ENCODE assay signal across 19 mouse cellular contexts in genomic region chr7:96596402-96597195, GRCm38 (mm10).
DNase-seq lines count a peak whose midpoint lies in the region; ATAC-seq lines count a peak whose summit lies in the region.
"Had no signal": no experiment of that assay in that cellular context is flagged by ENCODE, and none has a peak within 500 bp of the region (broad histone marks: within the 10 kb centered on the region; RNA-seq: fewer than 3 reads in every experiment).

No protein-coding gene starts in this region.

- H3K9ac ChIP-seq in midbrain, embryonic 16.5 days (ENCODE audit: low read depth, low read length): no peak overlapping the region
- no peak overlapping the region for H3K9ac ChIP-seq in forebrain, embryonic 12.5 days
- H3K9ac ChIP-seq in limb, embryonic 11.5 days (ENCODE audit: low read length): no peak overlapping the region
- H3K9ac ChIP-seq in intestine, embryonic 15.5 days: no peak overlapping the region
- H3K9ac ChIP-seq: heart, embryonic 13.5 days; liver, embryonic 13.5 days; lung, embryonic 15.5 days had no signal

- H3K27ac ChIP-seq in midbrain, embryonic 10.5 days (replicated peaks): 0 out of 2 replicates have a peak overlapping the region, but pooled peaks have one; percentile 17
- no peak overlapping the region for H3K27ac ChIP-seq in midbrain, embryonic 16.5 days (ENCODE audit: low read length)
- H3K27ac ChIP-seq in forebrain, embryonic 12.5 days: peak overlapping the region; percentile 68
- no peak overlapping the region for H3K27ac ChIP-seq in limb, embryonic 11.5 days (replicated peaks; ENCODE audit: low read depth, low read length)
- H3K27ac ChIP-seq in intestine, embryonic 15.5 days: no peak overlapping the region
- H3K27ac ChIP-seq: heart, embryonic 13.5 days; kidney, postnatal 0 days; liver, embryonic 13.5 days; lung, embryonic 15.5 days; macrophage had no signal

- ATAC-seq in midbrain, embryonic 16.5 days: no peak
- ATAC-seq in forebrain, embryonic 12.5 days (ENCODE audit: low FRiP score): peak; percentile 66
- peak; percentile 12; the same call in 1 of the 2 replicates for ATAC-seq in limb, embryonic 11.5 days (ENCODE audit: insufficient number of reproducible peaks, low FRiP score, low TSS enrichment, low read depth)
- ATAC-seq in intestine, embryonic 15.5 days: no peak

- H3K36me3 ChIP-seq in midbrain, embryonic 10.5 days: no peaks in the 10 kb centered on the region
- no peaks in the 10 kb centered on the region for H3K36me3 ChIP-seq in midbrain, embryonic 16.5 days (ENCODE audit: control insufficient read depth, insufficient read depth, low read length)
- H3K36me3 ChIP-seq in forebrain, embryonic 12.5 days (replicated peaks): no peaks in the 10 kb centered on the region
- H3K36me3 ChIP-seq in limb, embryonic 11.5 days (ENCODE audit: control insufficient read depth, insufficient read depth, low read length): no peaks in the 10 kb centered on the region
- H3K36me3 ChIP-seq in intestine, embryonic 15.5 days: no peaks in the 10 kb centered on the region
- H3K36me3 ChIP-seq: heart, embryonic 13.5 days; liver, embryonic 13.5 days; lung, embryonic 15.5 days had no signal

- H3K4me2 ChIP-seq in midbrain, embryonic 16.5 days (ENCODE audit: low read length): no peak overlapping the region
- H3K4me2 ChIP-seq in forebrain, embryonic 12.5 days: no peak overlapping the region
- H3K4me2 ChIP-seq in limb, embryonic 11.5 days (ENCODE audit: low read depth, severe bottlenecking): no peak overlapping the region
- H3K4me2 ChIP-seq in intestine, embryonic 15.5 days (replicated peaks): no peak overlapping the region
- H3K4me2 ChIP-seq: heart, embryonic 13.5 days; liver, embryonic 13.5 days; lung, embryonic 15.5 days had no signal

- 51% methylated on average over 9 of the region's 9 CpGs for WGBS in midbrain, embryonic 10.5 days
- 64% methylated on average over 9 of the region's 9 CpGs for WGBS in midbrain, embryonic 16.5 days
- WGBS in forebrain, embryonic 12.5 days: 27% methylated on average over 9 of the region's 9 CpGs
- 13% methylated on average over 9 of the region's 9 CpGs for WGBS in limb, embryonic 11.5 days
- WGBS in intestine, embryonic 15.5 days: 39% methylated on average over 9 of the region's 9 CpGs

- H3K27me3 ChIP-seq in midbrain, embryonic 10.5 days (ENCODE audit: low read depth, poor library complexity, severe bottlenecking): no peaks in the 10 kb centered on the region
- no peaks in the 10 kb centered on the region for H3K27me3 ChIP-seq in midbrain, embryonic 16.5 days (ENCODE audit: control insufficient read depth, insufficient read depth, low read depth, low read length)
- H3K27me3 ChIP-seq in forebrain, embryonic 12.5 days: no peaks in the 10 kb centered on the region
- no peaks in the 10 kb centered on the region for H3K27me3 ChIP-seq in limb, embryonic 11.5 days (ENCODE audit: control insufficient read depth, insufficient read depth, low read length)
- H3K27me3 ChIP-seq in intestine, embryonic 15.5 days (replicated peaks): no peaks in the 10 kb centered on the region
- H3K27me3 ChIP-seq: liver, embryonic 13.5 days; lung, embryonic 15.5 days had no signal

- no peaks in the 10 kb centered on the region for H3K9me3 ChIP-seq in midbrain, embryonic 10.5 days (replicated peaks)
- no peaks in the 10 kb centered on the region for H3K9me3 ChIP-seq in midbrain, embryonic 16.5 days (replicated peaks; ENCODE audit: control insufficient read depth, low read length, poor library complexity, severe bottlenecking)
- H3K9me3 ChIP-seq in forebrain, embryonic 12.5 days: no peaks in the 10 kb centered on the region
- no peaks in the 10 kb centered on the region for H3K9me3 ChIP-seq in limb, embryonic 11.5 days (ENCODE audit: control insufficient read depth, low read length)
- no peaks in the 10 kb centered on the region for H3K9me3 ChIP-seq in intestine, embryonic 15.5 days
- H3K9me3 ChIP-seq: heart, embryonic 13.5 days; liver, embryonic 13.5 days; lung, embryonic 15.5 days had no signal

- DNase-seq in midbrain, embryonic 10.5 days (ENCODE audit: low spot score): peak; percentile 16
- DNase-seq in embryo, embryonic 11 days: peak; percentile 57
- DNase-seq in limb, embryonic 11.5 days (ENCODE audit: low spot score): peak; percentile 44
- DNase-seq in cerebellum, adult 9-11 months: no peak
- DNase-seq: adrenal gland, postnatal 10 days; cerebellum, adult 11-12 months; heart, postnatal 36 days; left cerebral cortex, postnatal 4 days; liver, embryonic 13.5 days; midbrain, embryonic 14.5 days; right cerebral cortex, postnatal 25 days; thymus, postnatal 25 days had no signal

- no peak overlapping the region for H3K4me3 ChIP-seq in midbrain, embryonic 10.5 days
- no peak overlapping the region for H3K4me3 ChIP-seq in midbrain, embryonic 16.5 days (ENCODE audit: low read depth, low read length)
- no peak overlapping the region for H3K4me3 ChIP-seq in forebrain, embryonic 12.5 days (replicated peaks)
- no peak overlapping the region for H3K4me3 ChIP-seq in limb, embryonic 11.5 days (ENCODE audit: low read depth, low read length)
- no peak overlapping the region for H3K4me3 ChIP-seq in intestine, embryonic 15.5 days (replicated peaks)
- H3K4me3 ChIP-seq: heart, embryonic 13.5 days; liver, embryonic 13.5 days; lung, embryonic 15.5 days had no signal

- peaks cover 13% of the 10 kb centered on the region for H3K4me1 ChIP-seq in midbrain, embryonic 10.5 days
- H3K4me1 ChIP-seq in midbrain, embryonic 16.5 days (ENCODE audit: control insufficient read depth, insufficient read depth, low read length): no peaks in the 10 kb centered on the region
- H3K4me1 ChIP-seq in forebrain, embryonic 12.5 days: peaks cover 24% of the 10 kb centered on the region
- H3K4me1 ChIP-seq in limb, embryonic 11.5 days (ENCODE audit: control insufficient read depth, insufficient read depth, low read length): peaks cover 7% of the 10 kb centered on the region; the same call in 1 of the 2 replicates
- H3K4me1 ChIP-seq in intestine, embryonic 15.5 days (replicated peaks): no peaks in the 10 kb centered on the region
- H3K4me1 ChIP-seq: liver, embryonic 13.5 days had no signal

Comparison
In these comparisons a context has a peak if more than half of its experiments do, and no peak if none do; other contexts are left out.
1. H3K27ac ChIP-seq: peak in midbrain, embryonic 10.5 days (single experiment) and forebrain, embryonic 12.5 days (single experiment); none in midbrain, embryonic 16.5 days (single experiment), limb, embryonic 11.5 days (single experiment) and intestine, embryonic 15.5 days (single experiment).
2. ATAC-seq: peak in forebrain, embryonic 12.5 days (single experiment) and limb, embryonic 11.5 days (single experiment); none in midbrain, embryonic 16.5 days (single experiment) and intestine, embryonic 15.5 days (single experiment).